In genomic region chr17:50439365-50439764, GRCm38 (mm10) we compare ENCODE assay signal across 12 mouse cellular contexts.
A peak's percentile ranks its signal among the peaks of the same experiment; 100 is the strongest.
DNase-seq lines count a peak whose midpoint lies in the region; ATAC-seq and TF ChIP-seq lines count a peak whose summit lies in the region.
"Had no signal": no experiment of that assay in that cellular context is flagged by ENCODE, and none has a peak within 500 bp of the region (broad histone marks: within the 10 kb centered on the region; RNA-seq: fewer than 3 reads in every experiment).

No protein-coding gene starts in this region.

- no peak overlapping the region for H3K4me2 ChIP-seq in lung, embryonic 14.5 days
- H3K4me2 ChIP-seq in lung, postnatal 0 days (replicated peaks; ENCODE audit: low read depth, low read length), result no peak overlapping the region
- no peak overlapping the region for H3K4me2 ChIP-seq in hindbrain, postnatal 0 days (ENCODE audit: low read depth, low read length)
- H3K4me2 ChIP-seq: embryonic facial prominence, embryonic 12.5 days; intestine, embryonic 15.5 days; midbrain, embryonic 12.5 days had no signal

- no peaks in the 10 kb centered on the region for H3K4me1 ChIP-seq in lung, embryonic 14.5 days (ENCODE audit: insufficient read depth)
- H3K4me1 ChIP-seq in lung, postnatal 0 days (ENCODE audit: insufficient read depth, low read depth, low read length), result no peaks in the 10 kb centered on the region
- H3K4me1 ChIP-seq in hindbrain, postnatal 0 days (ENCODE audit: insufficient read depth, low read length), result no peaks in the 10 kb centered on the region
- H3K4me1 ChIP-seq in embryonic facial prominence, embryonic 10.5 days, result peaks cover 3% of the 10 kb centered on the region; the same call in 1 of the 2 replicates
- H3K4me1 ChIP-seq: embryonic facial prominence, embryonic 12.5 days; intestine, embryonic 15.5 days; midbrain, embryonic 12.5 days had no signal

- no peak overlapping the region for H3K27ac ChIP-seq in lung, embryonic 14.5 days (ENCODE audit: low read depth)
- H3K27ac ChIP-seq in lung, postnatal 0 days (ENCODE audit: low read length), result no peak overlapping the region
- no peak overlapping the region for H3K27ac ChIP-seq in hindbrain, postnatal 0 days
- H3K27ac ChIP-seq in embryonic facial prominence, embryonic 10.5 days (replicated peaks), result no peak overlapping the region
- H3K27ac ChIP-seq: embryonic facial prominence, embryonic 12.5 days; intestine, embryonic 15.5 days; midbrain, embryonic 12.5 days had no signal

- DNase-seq in lung, embryonic 14.5 days, result peak; percentile 37
- no peak for DNase-seq in lung, postnatal 0 days (ENCODE audit: low spot score)
- DNase-seq in cerebellum, postnatal 25 days, result peak; percentile 48 to 57
- peak; percentile 27 for DNase-seq in hindbrain, postnatal 0 days (ENCODE audit: low spot score)
- peak; percentile 20 for DNase-seq in lung, postnatal 14 days
- no peak for DNase-seq in T-cell, adult 2 months (ENCODE audit: low spot score)
- no peak for DNase-seq in embryonic facial prominence, embryonic 10.5 days (ENCODE audit: low spot score)
- DNase-seq: adrenal gland, postnatal 14 days had no signal

- TF ChIP-seq EP300 in lung, postnatal 0 days (IDR thresholded peaks at IDR 0.05), result no peak

- ATAC-seq in lung, embryonic 14.5 days (ENCODE audit: insufficient read depth), result peak; percentile 49; the same call in 1 of the 2 replicates
- no peak for ATAC-seq in lung, postnatal 0 days
- 0 out of 2 replicates have a peak, but pooled peaks have one; percentile 28 for ATAC-seq in hindbrain, postnatal 0 days
- ATAC-seq: intestine, embryonic 15.5 days had no signal

- no peaks in the 10 kb centered on the region for H3K27me3 ChIP-seq in lung, embryonic 14.5 days (ENCODE audit: insufficient read depth, low read length)
- no peaks in the 10 kb centered on the region for H3K27me3 ChIP-seq in lung, postnatal 0 days (replicated peaks; ENCODE audit: insufficient read depth, low read length)
- H3K27me3 ChIP-seq in hindbrain, postnatal 0 days (ENCODE audit: insufficient read depth, low read length), result no peaks in the 10 kb centered on the region
- no peaks in the 10 kb centered on the region for H3K27me3 ChIP-seq in embryonic facial prominence, embryonic 10.5 days (replicated peaks; ENCODE audit: low read depth, poor library complexity, severe bottlenecking)
- H3K27me3 ChIP-seq: embryonic facial prominence, embryonic 12.5 days; intestine, embryonic 15.5 days; midbrain, embryonic 12.5 days had no signal

- no peaks in the 10 kb centered on the region for H3K36me3 ChIP-seq in lung, embryonic 14.5 days (ENCODE audit: insufficient read depth)
- H3K36me3 ChIP-seq in lung, postnatal 0 days (ENCODE audit: insufficient read depth, low read length), result no peaks in the 10 kb centered on the region
- H3K36me3 ChIP-seq in hindbrain, postnatal 0 days (ENCODE audit: insufficient read depth, low read length), result no peaks in the 10 kb centered on the region
- no peaks in the 10 kb centered on the region for H3K36me3 ChIP-seq in embryonic facial prominence, embryonic 10.5 days (replicated peaks)
- H3K36me3 ChIP-seq: embryonic facial prominence, embryonic 12.5 days; G1E; intestine, embryonic 15.5 days; midbrain, embryonic 12.5 days had no signal

- TF ChIP-seq CTCF in lung, embryonic 14.5 days (IDR thresholded peaks at IDR 0.05; ENCODE audit: low read depth), result no peak
- no peak for TF ChIP-seq CTCF in lung, postnatal 0 days (IDR thresholded peaks at IDR 0.05)
- TF ChIP-seq CTCF in hindbrain, postnatal 0 days (IDR thresholded peaks at IDR 0.05; ENCODE audit: low read depth), result no peak

- H3K4me3 ChIP-seq in lung, embryonic 14.5 days (ENCODE audit: low read depth, low read length), result no peak overlapping the region
- no peak overlapping the region for H3K4me3 ChIP-seq in lung, postnatal 0 days (ENCODE audit: low read depth, low read length)
- H3K4me3 ChIP-seq in hindbrain, postnatal 0 days (ENCODE audit: low read length), result no peak overlapping the region
- H3K4me3 ChIP-seq in embryonic facial prominence, embryonic 10.5 days, result no peak overlapping the region
- H3K4me3 ChIP-seq: embryonic facial prominence, embryonic 12.5 days; intestine, embryonic 15.5 days; midbrain, embryonic 12.5 days had no signal

- WGBS in lung, embryonic 14.5 days, result 63% methylated on average over 3 of the region's 3 CpGs
- 52% methylated on average over 3 of the region's 3 CpGs for WGBS in lung, postnatal 0 days
- 47% methylated on average over 3 of the region's 3 CpGs for WGBS in hindbrain, postnatal 0 days
- WGBS in embryonic facial prominence, embryonic 10.5 days, result 77% methylated on average over 3 of the region's 3 CpGs

- H3K9ac ChIP-seq in lung, embryonic 14.5 days, result no peak overlapping the region
- no peak overlapping the region for H3K9ac ChIP-seq in lung, postnatal 0 days (replicated peaks; ENCODE audit: low read depth)
- no peak overlapping the region for H3K9ac ChIP-seq in hindbrain, postnatal 0 days (replicated peaks; ENCODE audit: low read length)
- H3K9ac ChIP-seq: embryonic facial prominence, embryonic 12.5 days; intestine, embryonic 15.5 days; midbrain, embryonic 12.5 days had no signal

- no peaks in the 10 kb centered on the region for H3K9me3 ChIP-seq in lung, embryonic 14.5 days (ENCODE audit: low read depth, low read length)
- H3K9me3 ChIP-seq in lung, postnatal 0 days (ENCODE audit: low read length), result no peaks in the 10 kb centered on the region
- H3K9me3 ChIP-seq in hindbrain, postnatal 0 days (ENCODE audit: low read length), result no peaks in the 10 kb centered on the region
- H3K9me3 ChIP-seq in embryonic facial prominence, embryonic 10.5 days, result no peaks in the 10 kb centered on the region
- H3K9me3 ChIP-seq: embryonic facial prominence, embryonic 12.5 days; intestine, embryonic 15.5 days; midbrain, embryonic 12.5 days had no signal

Comparison
In these comparisons a context has a peak if more than half of its experiments do, and no peak if none do; other contexts are left out.
1. DNase-seq: peak in lung, embryonic 14.5 days (single experiment), cerebellum, postnatal 25 days (2 of 2), hindbrain, postnatal 0 days (single experiment) and lung, postnatal 14 days (single experiment); none in lung, postnatal 0 days (single experiment), T-cell, adult 2 months (single experiment) and embryonic facial prominence, embryonic 10.5 days (single experiment).